Mouse (Mus musculus): Measurements from ENCODE around the gene D930048N14Rik. TPM values are rescaled to one million over a fixed set of nuclear protein-coding genes. Genes with fewer than 3 reads are reported as not detected.
A peak's percentile ranks its signal among the peaks of the same experiment; 100 is the strongest.
"Not testable (repeated sequence)": the region's sequence is repeated elsewhere in the genome, so short reads cannot be mapped to it uniquely, and the experiment has no call there.

D930048N14Rik gene
- total RNA-seq, 2 experiments from 2014 or later = 0.15 to 0.21 TPM

DNA sequence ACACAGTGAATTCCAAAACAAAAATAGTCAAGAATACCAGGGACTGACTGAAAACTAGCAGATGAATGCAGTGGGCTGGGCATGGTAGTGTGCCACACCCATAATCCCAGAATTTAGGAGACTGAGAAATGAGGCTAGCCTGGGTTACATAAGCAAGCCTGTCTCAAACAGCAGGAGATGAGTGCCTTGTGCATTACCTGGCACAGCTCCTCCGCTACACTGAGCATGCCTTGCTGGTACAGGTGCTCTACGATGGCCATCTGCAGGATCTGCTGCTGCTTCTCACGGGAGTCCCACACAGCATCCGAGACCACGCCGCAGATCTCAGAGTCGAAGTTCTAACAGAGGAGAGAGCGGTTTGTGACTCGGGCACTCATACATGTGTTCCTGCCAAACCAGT is 23.3 kb upstream of the D930048N14Rik start:
- ATAC-seq (replicated peaks; ENCODE audit: poor library complexity) = no peak

- ATAC-seq (replicated peaks; ENCODE audit: poor library complexity) = no peak
Measured at GRCm38 (mm10) chr11:51627907-51628306, 22.8 kb upstream of the D930048N14Rik start.

DNA sequence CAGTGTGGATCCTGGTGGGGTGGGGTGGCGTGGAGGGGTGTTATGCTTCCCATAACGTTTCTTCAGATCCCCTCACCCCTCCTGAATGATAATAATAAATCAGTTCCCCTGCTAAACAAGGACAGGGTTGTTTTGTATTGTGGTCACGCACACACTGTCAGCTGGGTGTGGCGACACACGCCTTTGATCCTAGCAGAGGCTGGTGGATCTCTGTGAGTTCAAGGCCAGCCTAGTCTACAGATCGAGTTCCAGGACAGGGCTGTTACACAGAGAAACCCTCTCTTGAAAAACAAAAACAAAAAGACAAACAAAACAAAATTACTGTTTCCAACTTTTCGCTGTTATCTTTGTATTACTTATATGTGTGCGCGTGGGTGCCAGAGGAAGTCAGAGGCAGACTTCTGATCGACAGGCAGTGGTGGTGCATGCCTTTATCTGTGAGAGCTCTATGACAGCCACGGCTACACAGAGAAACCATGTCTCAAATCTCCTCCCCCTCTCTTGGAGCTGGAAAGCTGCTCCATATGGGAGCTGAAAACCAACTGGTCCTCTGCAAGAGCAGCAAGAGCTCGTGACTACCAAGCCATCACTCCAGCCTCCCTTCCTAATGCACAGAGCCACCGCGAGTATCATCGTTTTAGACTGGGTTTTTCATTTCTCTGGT is 21.0 kb upstream of the D930048N14Rik start:
- ATAC-seq (replicated peaks; ENCODE audit: poor library complexity) = no peak

- no peak; the same call in 1 of the 2 replicates for ATAC-seq (replicated peaks; ENCODE audit: poor library complexity)
Measured at GRCm38 (mm10) chr11:51632130-51632753, 18.5 kb upstream of the D930048N14Rik start.

DNA sequence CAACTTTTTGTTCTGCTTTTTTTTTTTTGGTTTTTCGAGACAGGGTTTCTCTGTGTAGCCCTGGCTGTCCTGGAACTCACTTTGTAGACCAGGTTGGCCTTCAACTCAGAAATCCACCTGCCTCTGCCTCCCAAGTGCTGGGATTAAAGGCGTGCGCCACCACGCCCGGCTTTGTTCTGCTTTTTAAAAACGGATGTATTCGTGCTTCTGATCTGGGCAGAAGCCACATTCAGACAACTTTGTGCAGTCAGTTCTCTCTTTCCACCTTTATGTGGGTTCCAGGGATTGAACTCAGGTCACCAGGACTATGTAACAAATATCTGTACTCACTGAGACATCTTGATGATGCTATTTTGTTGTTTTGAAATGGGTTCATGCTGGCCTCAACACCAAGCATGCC is 17.6 kb upstream of the D930048N14Rik start:
- ATAC-seq (replicated peaks; ENCODE audit: poor library complexity) = not testable (repeated sequence)

DNA sequence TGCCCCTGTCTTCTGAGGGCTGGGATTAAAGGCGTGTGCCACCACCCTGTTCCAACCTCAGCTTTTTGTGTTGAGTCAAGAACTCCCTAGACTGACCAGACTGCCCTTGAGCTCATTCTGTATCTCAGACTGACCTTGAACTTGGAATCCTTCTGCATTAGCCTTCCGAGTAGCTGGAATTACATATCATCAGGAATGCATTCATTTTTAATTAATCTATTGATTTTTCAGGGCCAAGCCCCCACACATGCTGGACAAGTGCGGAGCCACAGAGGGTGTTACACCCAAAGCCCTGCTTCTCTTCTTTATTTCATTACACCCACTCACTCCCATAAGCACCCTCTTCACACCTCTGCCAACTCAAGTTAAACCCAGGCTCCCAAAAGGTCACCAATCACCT is 17.0 kb upstream of the D930048N14Rik start:
- ATAC-seq (replicated peaks; ENCODE audit: poor library complexity) = no peak

DNA sequence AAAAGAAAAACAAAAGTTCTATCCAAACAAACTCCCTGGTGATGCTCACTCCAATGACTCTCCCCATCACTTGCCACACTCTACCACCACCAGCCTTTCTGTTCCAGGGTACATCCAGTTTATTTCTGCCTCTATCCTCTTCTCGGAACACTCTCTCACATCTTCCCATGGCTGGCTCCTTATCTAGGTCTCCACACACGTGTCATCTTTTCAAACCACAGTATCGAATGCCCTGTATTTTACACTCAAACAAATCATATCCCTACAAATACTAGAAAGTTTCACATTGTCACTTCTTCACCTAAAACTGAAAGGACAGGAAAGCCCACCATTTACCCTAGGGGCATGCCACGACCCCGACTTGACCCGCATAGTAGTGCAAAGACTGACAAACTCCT is 15.6 kb upstream of the D930048N14Rik start:
- ATAC-seq (replicated peaks; ENCODE audit: poor library complexity) = no peak

- ATAC-seq (replicated peaks; ENCODE audit: poor library complexity) = peak; percentile 47
Measured at GRCm38 (mm10) chr11:51635525-51636322, 15.0 kb upstream of the D930048N14Rik start, which contains the start of gene Rmnd5b. TSS of gene Rmnd5b (minus strand) at chr11:51635896.

GRCm38 (mm10) chr11:51636323-51636684 is 14.4 kb upstream of the D930048N14Rik start:
- ATAC-seq (replicated peaks; ENCODE audit: poor library complexity) = peak; percentile 61

- ATAC-seq (replicated peaks; ENCODE audit: poor library complexity) = peak; percentile 71
Measured at GRCm38 (mm10) chr11:51637971-51638414, 12.8 kb upstream of the D930048N14Rik start.

GRCm38 (mm10) chr11:51638497-51638896 is 12.3 kb upstream of the D930048N14Rik start:
- no peak for ATAC-seq (replicated peaks; ENCODE audit: poor library complexity)

DNA sequence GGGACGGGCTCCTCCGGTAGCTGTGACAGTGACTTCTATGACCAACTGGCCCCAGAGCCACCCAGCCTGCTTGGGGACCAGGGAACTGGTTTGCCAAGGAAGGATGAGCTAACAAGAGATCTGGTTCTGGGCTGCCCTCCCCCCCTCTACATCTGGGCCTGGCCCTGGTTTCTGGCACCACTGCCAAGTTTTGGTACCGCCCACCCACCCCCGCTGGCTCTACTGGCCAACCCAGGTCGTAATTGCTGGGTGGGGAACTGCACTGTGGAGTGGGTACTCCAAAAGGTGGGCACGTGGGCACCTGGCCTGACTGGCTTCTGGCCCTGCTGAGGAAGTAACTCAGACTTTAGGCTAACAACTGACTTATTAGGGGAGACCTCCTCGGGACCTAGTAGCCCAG is 10.0 kb upstream of the D930048N14Rik start:
- ATAC-seq (replicated peaks; ENCODE audit: poor library complexity) = no peak

GRCm38 (mm10) chr11:51643202-51643601 is 7.6 kb upstream of the D930048N14Rik start:
- ATAC-seq (replicated peaks; ENCODE audit: poor library complexity) = no peak

DNA sequence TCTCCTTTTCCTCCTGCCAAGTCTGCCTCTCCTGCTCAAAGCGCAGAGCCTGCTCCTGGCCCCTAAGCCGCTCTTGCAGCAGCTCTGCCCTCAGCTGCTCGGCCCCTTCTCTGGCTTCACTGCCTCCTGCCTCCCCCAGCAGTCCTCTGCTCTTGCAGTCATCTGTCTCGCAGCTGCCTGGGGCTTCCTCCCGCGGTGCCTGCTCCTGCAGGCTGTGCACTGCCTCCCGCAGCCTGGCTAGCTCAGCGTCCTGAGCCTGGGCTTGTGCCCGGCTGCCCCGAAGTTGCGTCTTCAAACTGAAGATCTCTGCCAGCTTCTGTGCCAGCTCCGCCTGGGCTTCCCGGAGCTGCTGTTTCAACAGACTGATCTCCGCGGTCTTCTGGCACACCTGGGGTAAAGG is 7.0 kb upstream of the D930048N14Rik start:
- peak; percentile 41 for ATAC-seq (replicated peaks; ENCODE audit: poor library complexity)

DNA sequence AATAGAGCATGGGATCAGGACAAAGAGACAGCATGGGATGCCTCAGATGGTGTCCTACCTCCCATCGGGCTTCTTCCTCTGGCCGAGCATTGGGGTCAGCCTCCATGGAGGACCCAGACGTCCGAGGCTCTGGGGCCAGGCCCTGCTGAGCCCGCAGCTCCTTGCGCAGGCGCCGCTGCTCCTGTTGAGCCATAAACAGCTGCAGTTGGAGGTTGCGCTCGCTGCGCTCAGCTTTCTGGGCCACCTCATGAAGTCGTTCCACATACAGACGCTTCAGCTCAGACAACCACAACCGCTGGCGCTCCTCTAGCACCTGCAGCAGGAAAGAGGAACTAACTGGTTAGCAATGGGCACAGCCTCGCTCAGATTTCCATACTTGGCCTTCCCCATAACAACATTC is 6.5 kb upstream of the D930048N14Rik start:
- ATAC-seq (replicated peaks; ENCODE audit: poor library complexity) = peak; percentile 87

DNA sequence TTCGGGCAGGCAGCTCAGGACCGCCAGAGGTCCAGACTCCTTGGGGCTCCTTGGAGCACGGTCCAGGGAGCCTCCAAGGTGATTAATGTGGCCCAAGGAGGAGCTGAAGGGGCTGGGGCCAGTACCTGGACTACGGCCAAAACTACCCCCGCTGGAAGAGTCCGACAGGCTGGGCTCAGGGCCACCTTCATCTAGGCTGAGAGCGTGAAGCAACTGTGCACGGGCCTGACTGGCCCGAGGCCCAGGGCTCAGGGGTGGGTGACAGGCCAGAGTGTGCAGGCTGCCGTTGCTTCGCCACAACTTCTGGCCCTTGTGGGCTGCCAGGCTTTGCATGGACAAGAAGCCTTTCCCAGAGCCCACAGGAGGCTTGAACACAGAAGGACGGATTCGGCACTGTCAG is 5.5 kb upstream of the D930048N14Rik start:
- no peak for ATAC-seq (replicated peaks; ENCODE audit: poor library complexity)

- no peak for ATAC-seq (replicated peaks; ENCODE audit: poor library complexity)
Measured at GRCm38 (mm10) chr11:51646245-51646644, 4.5 kb upstream of the D930048N14Rik start.

DNA sequence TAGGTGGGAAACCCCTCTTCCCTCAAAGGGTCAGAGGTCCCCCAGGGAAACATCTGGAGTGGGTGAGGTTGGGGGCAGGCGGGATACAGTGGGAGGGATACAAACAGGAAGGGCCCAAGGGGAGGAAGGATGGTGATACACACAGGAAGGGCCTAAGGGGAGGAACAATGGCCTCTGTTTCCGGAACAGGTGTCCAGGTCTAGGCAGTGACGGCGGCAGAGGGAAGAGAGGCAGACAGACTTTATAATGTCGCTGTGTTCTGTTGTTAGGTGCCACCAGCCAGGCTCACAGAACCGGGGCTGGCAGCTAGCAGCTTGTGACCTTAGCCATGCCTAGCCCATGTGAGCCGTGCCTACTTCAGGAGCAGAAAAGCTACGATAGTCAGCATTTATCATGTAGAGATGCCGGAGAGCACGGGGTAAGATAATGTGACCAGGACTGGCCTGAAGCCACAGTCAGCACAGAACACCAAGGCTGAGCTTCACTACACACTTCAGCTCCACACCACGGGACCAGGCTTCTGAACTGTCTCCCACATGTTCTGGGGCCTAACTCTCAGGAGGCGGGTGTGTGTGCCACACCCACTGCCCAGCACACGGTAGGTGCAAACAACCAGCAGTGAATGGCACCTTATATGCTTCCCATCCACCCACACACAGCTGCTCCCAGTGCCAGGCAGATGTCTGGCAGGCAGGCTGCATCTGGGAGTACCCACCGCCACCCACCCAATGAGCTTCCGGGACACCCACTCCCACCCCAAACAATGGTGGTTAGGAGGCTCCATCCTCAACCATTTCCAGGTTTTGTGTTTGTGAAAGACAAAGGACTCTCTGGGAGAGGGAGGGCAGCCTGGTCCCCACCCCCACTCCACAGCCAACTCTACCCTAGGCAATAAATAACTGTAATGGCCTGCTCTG is 3.7 kb upstream of the D930048N14Rik start:
- no peak for ATAC-seq (replicated peaks; ENCODE audit: poor library complexity)

- ATAC-seq (replicated peaks; ENCODE audit: poor library complexity) = no peak
Measured at GRCm38 (mm10) chr11:51648566-51648965, 2.2 kb upstream of the D930048N14Rik start.

GRCm38 (mm10) chr11:51649111-51649888 is 1.5 kb upstream of the D930048N14Rik start:
- no peak for ATAC-seq (replicated peaks; ENCODE audit: poor library complexity)

Measured in megakaryocyte progenitor cell, adult 5-6 weeks (primary cell).